Mouse (Mus musculus) heart, postnatal 0 days (tissue): Measurements from ENCODE around the gene Gm42906.

Source experiments
- CTCF ChIP-seq: IDR thresholded peaks from 2 replicates; pipeline ENCODE4 v1.5.1; 2016; ENCODE audit warnings: antibody characterized with exemption, control low read depth, low read depth
- EP300 ChIP-seq: IDR thresholded peaks from 2 replicates; pipeline ENCODE4 v1.6.1; 2016; ENCODE audit warnings: antibody characterized with exemption, low read depth

- TF ChIP-seq EP300 (no peak), CTCF (no peak)
These were observed 290.1 kb downstream of the Gm42906 start for GRCm38 (mm10) chr5:151137901-151138300.
